8 mouse cellular contexts compared by ENCODE assay signal in genomic region chr19:46857277-46857989, GRCm38 (mm10).
A peak's percentile ranks its signal among the peaks of the same experiment; 100 is the strongest.
DNase-seq lines count a peak whose midpoint lies in the region; ATAC-seq and TF ChIP-seq lines count a peak whose summit lies in the region.

No protein-coding gene starts in this region.

- H3K36me3 ChIP-seq in heart, adult 2 months (ENCODE audit: control insufficient read depth, insufficient read depth, low read length): no peaks in the 10 kb centered on the region
- H3K36me3 ChIP-seq in G1E (replicated peaks): peaks cover 86% of the 10 kb centered on the region
- no peaks in the 10 kb centered on the region for H3K36me3 ChIP-seq in heart, embryonic 16.5 days (ENCODE audit: control insufficient read depth, insufficient read depth)
- H3K36me3 ChIP-seq in liver, embryonic 15.5 days (replicated peaks): no peaks in the 10 kb centered on the region

- no peak for TF ChIP-seq POLR2A in heart, adult 2 months (IDR thresholded peaks at IDR 0.05; ENCODE audit: insufficient read depth, low read depth, low read length)

- no peaks in the 10 kb centered on the region for H3K27me3 ChIP-seq in heart, adult 2 months (ENCODE audit: control insufficient read depth, insufficient read depth, low read length)
- H3K27me3 ChIP-seq in G1E (ENCODE audit: insufficient read depth, low read length): no peaks in the 10 kb centered on the region
- H3K27me3 ChIP-seq in heart, embryonic 16.5 days (ENCODE audit: control insufficient read depth, insufficient read depth, low read length): no peaks in the 10 kb centered on the region
- no peaks in the 10 kb centered on the region for H3K27me3 ChIP-seq in liver, embryonic 15.5 days

- 69% methylated on average over 9 of the region's 9 CpGs for WGBS in heart, adult 2 months
- 46% methylated on average over 9 of the region's 9 CpGs for WGBS in heart, embryonic 16.5 days
- WGBS in liver, embryonic 15.5 days (ENCODE audit: insufficient replicate concordance): 54% methylated on average over 9 of the region's 9 CpGs

- no peak overlapping the region for H3K4me2 ChIP-seq in heart, embryonic 16.5 days (ENCODE audit: low read depth, low read length)
- H3K4me2 ChIP-seq in liver, embryonic 15.5 days: no peak overlapping the region

- peaks cover 3% of the 10 kb centered on the region; the same call in 1 of the 2 replicates for H3K4me1 ChIP-seq in heart, adult 2 months (ENCODE audit: control insufficient read depth, insufficient read depth, low read length)
- peaks cover 89% of the 10 kb centered on the region for H3K4me1 ChIP-seq in G1E (ENCODE audit: insufficient read depth, low read depth, low read length)
- H3K4me1 ChIP-seq in heart, embryonic 16.5 days (ENCODE audit: control insufficient read depth, insufficient read depth, low read length): peaks cover 25% of the 10 kb centered on the region
- peaks cover 56% of the 10 kb centered on the region for H3K4me1 ChIP-seq in liver, embryonic 15.5 days (replicated peaks)

- no peak overlapping the region for H3K4me3 ChIP-seq in heart, adult 2 months
- peak overlapping the region; percentile 52; the same call in 1 of the 2 replicates for H3K4me3 ChIP-seq in G1E (ENCODE audit: low read depth, low read length)
- no peak overlapping the region for H3K4me3 ChIP-seq in heart, embryonic 16.5 days (ENCODE audit: low read length)
- H3K4me3 ChIP-seq in liver, embryonic 15.5 days (replicated peaks): no peak overlapping the region

- peak; percentile 67 for TF ChIP-seq CTCF in heart, adult 2 months (IDR thresholded peaks at IDR 0.05)
- TF ChIP-seq CTCF in G1E (IDR thresholded peaks at IDR 0.05; ENCODE audit: low read depth, low read length): no peak

- H3K79me2 ChIP-seq in heart, adult 2 months (replicated peaks; ENCODE audit: control insufficient read depth, insufficient read depth, low read length): no peaks in the 10 kb centered on the region

- no peak overlapping the region for H3K27ac ChIP-seq in heart, adult 2 months
- H3K27ac ChIP-seq in heart, embryonic 16.5 days (ENCODE audit: low read length): no peak overlapping the region
- peak overlapping the region; percentile 42; the same call in 1 of the 2 replicates for H3K27ac ChIP-seq in liver, embryonic 15.5 days (replicated peaks)

- intact Hi-C loops in heart, adult 2 months (cut with DNase I): no loop called here

- TF ChIP-seq EP300 in heart, adult 2 months (IDR thresholded peaks at IDR 0.05; ENCODE audit: insufficient read depth, low read depth, low read length): 0 out of 2 replicates have a peak, but pooled peaks have one; percentile 34

- H3K9me3 ChIP-seq in G1E (replicated peaks): no peaks in the 10 kb centered on the region
- no peaks in the 10 kb centered on the region for H3K9me3 ChIP-seq in heart, embryonic 16.5 days (replicated peaks; ENCODE audit: control insufficient read depth, low read length)
- no peaks in the 10 kb centered on the region for H3K9me3 ChIP-seq in liver, embryonic 15.5 days (replicated peaks)

- DNase-seq in heart, adult 2 months: no peak
- DNase-seq in heart, adult 9 months (ENCODE audit: low spot score in 2 of 2): no peak
- no peak for DNase-seq in G1E (ENCODE audit: low spot score)
- no peak for DNase-seq in right cerebral cortex, postnatal 14 days
- no peak for DNase-seq in right cerebral cortex, postnatal 4 days
- no peak for DNase-seq in cerebellum, postnatal 25 days

- no peak for ATAC-seq in G1E (ENCODE audit: extremely low read depth, insufficient number of reproducible peaks, low FRiP score, poor library complexity, severe bottlenecking)
- peak; percentile 74 for ATAC-seq in heart, embryonic 16.5 days (replicated peaks; ENCODE audit: extremely low read depth, insufficient read depth, low FRiP score)
- ATAC-seq in liver, embryonic 15.5 days (ENCODE audit: insufficient read depth): peak; percentile 63

- no peak overlapping the region for H3K9ac ChIP-seq in heart, adult 2 months (ENCODE audit: low read depth, low read length)
- H3K9ac ChIP-seq in heart, embryonic 16.5 days (ENCODE audit: low read length): no peak overlapping the region
- H3K9ac ChIP-seq in liver, embryonic 15.5 days: no peak overlapping the region
